Mouse (Mus musculus) MEL (cell line): ENCODE measurements around the gene Zfp687.

Experiments used
- CHD1 ChIP-seq: IDR thresholded peaks from 2 replicates; pipeline ENCODE4 v1.6.1; 2012; ENCODE audit warnings: low read depth, mild to moderate bottlenecking, inconsistent platforms, low read length, improper control_type of control experiment
- CTCF ChIP-seq, 3 experiments: IDR thresholded peaks in 2 of 3; conservative IDR thresholded peaks in 1 of 3; 2 replicates each; pipeline ENCODE4 v1.5.1; 2011 to 2012; ENCODE audit warnings: low read length in 3 of 3, low read depth in 2 of 3, mild to moderate bottlenecking in 2 of 3, improper control_type of control experiment in 1 of 3, inconsistent platforms in 1 of 3, mixed read lengths in 1 of 3, moderate library complexity in 1 of 3; ENCODE audit not compliant: control insufficient read depth in 1 of 3, insufficient read depth in 1 of 3, poor library complexity in 1 of 3, severe bottlenecking in 1 of 3
- ELF1 ChIP-seq: IDR thresholded peaks from 2 replicates; pipeline ENCODE4 v1.6.1; 2014; ENCODE audit warnings: low read depth, mild to moderate bottlenecking, inconsistent platforms, low read length, improper control_type of control experiment, moderate library complexity
- EP300 ChIP-seq, 2 experiments: IDR thresholded peaks; 2 replicates each; pipeline ENCODE4 v1.6.1; 2011; ENCODE audit warnings: improper control_type of control experiment in 2 of 2, low read length in 2 of 2, low read depth in 1 of 2, mild to moderate bottlenecking in 1 of 2
- POLR2A ChIP-seq, 2 experiments: IDR thresholded peaks; 2 replicates each; pipeline ENCODE4 v1.6.1; 2011 to 2012; ENCODE audit warnings: low read length in 2 of 2, mild to moderate bottlenecking in 2 of 2, control low read depth in 1 of 2, improper control_type of control experiment in 1 of 2, low read depth in 1 of 2, moderate library complexity in 1 of 2; ENCODE audit not compliant: control insufficient read depth in 1 of 2, insufficient read depth in 1 of 2, poor library complexity in 1 of 2
- TCF12 ChIP-seq: IDR thresholded peaks from 2 replicates; pipeline ENCODE4 v1.6.1; 2014; ENCODE audit warnings: low read depth, mild to moderate bottlenecking, inconsistent platforms, low read length, improper control_type of control experiment, moderate library complexity

- TF ChIP-seq TCF12 (no peak), CTCF (IDR thresholded peaks at IDR 0.05 in 2 of 3, conservative IDR thresholded peaks at IDR 0.05 in 1 of 3; ENCODE audit: control insufficient read depth in 1 of 3, insufficient read depth in 1 of 3, low read depth in 2 of 3, low read length in 3 of 3, poor library complexity in 1 of 3, severe bottlenecking in 1 of 3) (no peak), POLR2A (IDR thresholded peaks at IDR 0.05; ENCODE audit: control insufficient read depth in 1 of 2, insufficient read depth in 1 of 2, low read depth in 1 of 2, low read length in 2 of 2, poor library complexity in 1 of 2) (no peak; a peak in 1 of 4 replicates), CHD1 (no peak), ELF1 (no peak), EP300 (IDR thresholded peaks at IDR 0.05; ENCODE audit: low read depth in 1 of 2, low read length in 2 of 2) (no peak)
Observed at GRCm38 (mm10) chr3:95002569-95002968, 12.7 kb downstream of the Zfp687 start.
